Mouse (Mus musculus) kidney, adult 9 months (tissue): ENCODE results near the gene E2f6.

Experiments used
- DNase-seq: peaks from one replicate; pipeline ENCODE4 v3.0.0; 2022

The E2f6 gene

DNA sequence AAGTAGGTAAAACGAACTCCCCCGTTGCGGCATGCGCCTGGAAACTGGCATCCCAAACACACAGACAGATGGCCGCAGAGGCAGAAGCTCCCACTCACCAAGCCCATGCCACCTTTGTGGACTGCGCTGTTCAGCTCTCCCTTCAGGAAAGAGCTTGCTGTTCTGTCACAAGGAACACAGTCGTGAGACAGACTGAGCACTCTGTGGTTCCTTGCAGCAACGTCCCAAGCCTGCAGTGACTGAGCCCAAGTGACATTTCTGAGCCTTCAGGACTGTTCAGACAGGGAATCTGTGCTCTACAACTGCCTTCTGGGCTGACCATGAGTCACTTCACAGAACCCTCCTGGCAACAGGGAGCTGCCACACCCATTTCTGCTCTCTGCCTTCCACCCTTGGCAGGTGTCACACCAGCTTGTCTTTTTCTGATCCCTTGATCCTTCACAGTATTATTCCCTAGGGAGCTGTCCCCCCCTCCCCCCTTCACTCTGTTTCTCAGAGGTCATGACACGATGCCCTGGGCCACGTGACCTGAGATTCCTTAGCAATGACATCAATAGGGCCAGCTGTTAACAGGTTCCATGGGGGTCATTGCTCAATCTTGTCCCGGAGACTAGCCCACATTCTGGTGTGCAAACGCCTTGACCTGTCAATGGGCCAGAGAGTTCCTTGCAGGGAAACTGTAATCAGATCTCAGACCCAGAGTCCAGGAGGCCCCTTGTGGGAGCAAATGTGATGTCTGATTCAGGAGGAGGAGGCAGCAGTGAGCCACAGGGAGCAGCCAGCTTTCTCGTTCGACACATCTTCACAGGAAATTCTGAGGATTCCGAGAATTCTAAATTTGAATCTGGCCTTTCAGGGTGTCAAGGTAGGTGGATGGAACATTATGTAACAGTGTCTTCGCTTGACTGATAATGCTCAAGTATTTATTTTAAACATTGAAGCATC is 39.9 kb downstream of the E2f6 start:
- no peak for DNase-seq

DNA sequence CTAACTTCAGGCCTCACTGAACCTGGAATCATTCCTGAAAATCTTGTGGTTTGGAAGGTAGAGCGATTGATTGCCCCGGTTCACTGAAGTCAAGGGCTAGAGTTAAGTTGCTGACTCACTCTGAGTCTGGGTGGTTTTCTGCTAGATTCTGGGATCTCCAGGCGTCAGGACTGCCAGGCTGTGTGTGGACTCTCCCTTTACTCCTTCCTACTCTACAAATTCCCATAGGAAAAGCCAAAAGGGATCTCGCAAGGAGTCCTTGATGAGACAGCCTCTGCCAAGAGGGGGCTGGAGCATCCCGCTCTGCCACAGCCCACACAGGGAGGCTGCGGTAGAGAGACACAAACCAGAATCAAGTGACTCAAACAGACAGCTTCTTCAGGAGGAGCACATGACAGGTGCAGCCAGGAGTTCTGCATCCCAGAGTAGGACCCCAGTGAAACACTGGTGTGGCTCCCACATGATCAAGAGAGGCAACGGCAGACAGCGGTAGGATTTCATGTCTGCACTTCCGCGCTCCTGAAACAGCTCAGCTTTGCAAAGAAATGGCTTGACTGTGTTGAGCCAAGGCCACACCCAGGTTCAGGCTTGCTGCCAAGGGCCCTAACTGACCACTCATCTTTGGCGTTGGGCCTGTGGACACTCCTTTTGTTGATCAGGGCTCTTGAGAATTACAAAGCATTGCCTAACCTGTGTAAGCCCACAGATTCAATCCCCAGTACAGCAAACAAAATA is 42.8 kb downstream of the E2f6 start:
- DNase-seq = peak; percentile 72

DNA sequence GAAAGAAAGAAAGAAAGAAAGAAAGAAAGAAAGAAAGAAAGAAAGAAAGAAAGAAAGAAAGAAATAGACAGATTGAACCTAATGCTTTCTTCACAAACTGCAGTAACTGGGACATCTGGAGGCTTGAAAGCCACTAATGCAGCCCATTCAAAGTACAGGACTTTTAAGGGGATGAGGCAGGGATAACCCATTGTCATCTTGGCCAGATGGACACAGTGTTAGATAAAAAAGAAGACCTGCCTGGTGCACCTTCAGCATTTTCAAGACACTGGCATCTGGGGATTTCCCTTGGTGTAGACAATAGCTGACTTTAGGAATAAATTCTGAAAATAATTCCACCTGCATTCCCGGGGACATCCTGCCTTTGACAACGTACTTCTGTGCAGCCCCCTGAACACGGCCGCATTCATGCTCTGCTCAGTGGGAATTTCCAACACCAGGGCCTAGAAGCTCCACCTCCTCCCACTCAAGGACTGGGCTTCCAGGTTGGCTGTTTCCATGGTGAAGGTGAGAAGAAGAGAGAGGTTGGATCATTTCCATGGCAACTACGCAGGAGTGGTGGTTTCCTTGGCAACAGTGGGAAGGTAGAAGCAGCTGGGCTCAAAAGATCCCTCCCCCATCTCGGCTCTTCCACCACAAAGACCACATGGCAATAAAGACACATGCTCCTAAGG is 45.0 kb downstream of the E2f6 start:
- no peak for DNase-seq

DNA sequence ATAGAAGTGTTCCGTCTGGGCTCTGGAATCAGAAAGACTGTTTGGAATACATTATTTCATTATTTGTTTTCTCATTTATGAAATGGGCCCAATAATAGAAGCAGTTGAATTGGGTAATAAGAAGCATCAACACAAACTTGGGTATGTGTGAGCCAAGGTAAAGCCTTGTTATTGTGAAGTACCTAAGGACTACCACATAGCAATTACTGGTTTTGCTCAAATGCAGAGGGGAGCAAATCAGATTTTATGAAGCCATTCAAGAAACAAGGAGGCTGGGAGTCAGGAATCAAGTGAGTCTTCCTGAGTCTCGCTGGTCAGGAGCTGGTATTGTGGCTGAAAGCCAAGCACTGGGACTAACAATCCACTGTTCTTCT is 45.5 kb downstream of the E2f6 start:
- DNase-seq = no peak

DNA sequence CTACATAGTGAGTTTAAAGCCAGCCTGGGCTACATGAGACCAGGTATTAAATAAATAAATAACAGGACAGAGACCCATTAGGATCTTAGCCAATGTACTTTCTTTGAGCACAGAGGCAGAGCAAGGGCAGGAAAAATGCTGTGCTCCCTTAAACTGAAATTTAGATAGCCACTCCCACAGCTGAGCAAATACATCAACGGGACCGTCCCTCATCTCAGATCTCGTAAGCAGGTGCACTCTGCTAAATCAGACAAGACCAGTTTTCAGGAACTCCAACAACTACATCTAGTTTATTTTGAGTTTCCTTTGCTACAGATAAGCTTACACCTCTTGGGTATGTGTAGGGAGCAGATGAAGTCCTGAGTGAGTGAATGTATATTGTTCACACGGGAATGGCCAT is 47.3 kb downstream of the E2f6 start:
- DNase-seq = no peak

DNA sequence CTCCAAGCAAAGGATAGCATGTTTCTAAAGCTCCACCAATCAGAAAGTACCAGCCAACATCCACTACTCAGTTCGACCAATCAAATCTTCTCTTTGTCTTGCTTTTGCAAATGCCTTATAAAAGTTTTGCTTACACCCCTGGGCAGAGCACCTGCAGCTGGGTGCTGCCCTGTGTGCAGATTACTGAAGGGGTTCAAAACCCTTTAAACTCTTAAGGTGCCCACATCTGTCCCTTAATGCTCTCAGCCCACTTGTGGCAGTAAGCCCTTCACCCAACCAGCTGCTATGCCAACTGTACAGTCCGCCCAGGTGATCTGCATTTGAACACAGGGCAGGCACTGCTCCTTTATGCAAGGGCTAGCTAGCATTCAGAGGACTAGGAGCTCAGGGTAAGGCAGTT is 49.0 kb downstream of the E2f6 start:
- no peak for DNase-seq

DNA sequence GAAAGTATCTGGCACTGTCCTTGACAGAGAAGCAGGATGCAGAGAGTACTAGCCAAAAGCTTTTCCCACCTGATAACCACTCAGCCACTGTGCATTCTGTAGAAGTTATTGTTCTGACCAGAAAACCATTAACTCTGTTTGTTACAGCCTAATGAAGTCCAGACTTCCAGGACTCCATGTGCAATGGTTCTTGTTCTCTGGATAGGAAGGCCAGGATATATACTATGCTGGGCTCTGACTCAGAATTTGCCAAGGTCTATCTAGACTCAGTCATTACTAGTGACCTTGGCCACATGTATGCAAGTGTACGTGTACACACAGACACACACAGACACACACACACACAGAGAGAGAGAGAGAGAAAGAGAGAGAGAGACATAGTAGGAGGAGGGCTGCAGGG is 49.8 kb downstream of the E2f6 start:
- no peak for DNase-seq

DNA sequence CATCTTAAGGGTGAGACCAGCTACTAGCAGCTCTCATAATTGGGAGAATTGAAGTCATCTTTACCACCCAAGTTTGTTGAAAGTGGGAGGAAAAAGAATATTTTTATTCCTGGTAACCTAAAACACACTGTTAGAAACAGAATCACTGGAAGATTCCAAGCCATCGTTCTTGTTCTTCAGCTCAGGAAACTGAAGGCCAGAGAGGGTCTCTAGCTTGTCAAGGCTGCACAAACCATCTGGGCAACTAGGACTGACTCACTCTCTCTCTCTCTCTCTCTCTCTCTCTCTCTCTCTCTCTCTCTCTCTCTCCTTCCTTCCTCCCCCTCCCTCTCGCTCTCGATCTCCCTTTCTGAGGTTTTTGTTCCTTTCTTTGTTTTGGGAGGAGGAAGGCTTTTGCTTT is 50.2 kb downstream of the E2f6 start:
- DNase-seq = no peak

DNA sequence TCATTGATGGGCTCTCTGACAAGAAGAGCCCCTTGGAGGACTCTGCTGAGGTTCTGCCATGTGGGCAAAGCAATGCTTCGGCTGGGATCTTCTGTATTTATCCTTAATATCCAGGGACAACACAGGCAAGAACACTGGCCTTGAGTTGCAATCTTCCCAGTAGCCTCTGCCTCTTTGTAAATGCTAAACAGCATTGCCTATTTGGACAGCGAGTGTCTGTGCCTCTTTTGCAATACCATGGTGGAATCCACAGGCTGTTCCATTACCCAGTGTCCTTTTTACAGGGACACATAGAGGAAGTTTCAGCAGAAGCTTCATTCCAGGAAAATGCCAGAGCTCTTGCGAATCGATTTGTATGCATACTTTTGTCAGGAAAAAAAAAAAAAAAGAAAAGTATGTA is 53.7 kb downstream of the E2f6 start:
- DNase-seq = no peak

DNA sequence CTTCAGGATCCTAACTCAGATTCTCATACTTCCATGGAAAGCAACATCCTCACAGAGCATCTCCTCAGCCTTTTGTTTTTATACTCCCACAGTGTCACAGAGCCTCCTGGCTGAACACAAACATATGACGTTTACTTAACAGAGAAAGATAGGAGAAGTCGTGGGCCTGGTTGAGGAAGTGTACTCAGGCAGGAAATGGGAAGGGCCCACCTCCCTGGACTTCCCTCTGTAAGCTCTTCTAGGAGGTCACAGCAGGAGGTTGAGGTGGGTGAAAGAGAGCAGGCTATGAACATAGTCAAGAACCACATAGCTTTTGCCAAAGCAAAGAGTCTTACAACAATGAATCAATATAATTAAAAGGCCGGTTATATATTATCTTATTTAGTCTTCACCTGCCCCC is 55.1 kb downstream of the E2f6 start:
- no peak for DNase-seq

DNA sequence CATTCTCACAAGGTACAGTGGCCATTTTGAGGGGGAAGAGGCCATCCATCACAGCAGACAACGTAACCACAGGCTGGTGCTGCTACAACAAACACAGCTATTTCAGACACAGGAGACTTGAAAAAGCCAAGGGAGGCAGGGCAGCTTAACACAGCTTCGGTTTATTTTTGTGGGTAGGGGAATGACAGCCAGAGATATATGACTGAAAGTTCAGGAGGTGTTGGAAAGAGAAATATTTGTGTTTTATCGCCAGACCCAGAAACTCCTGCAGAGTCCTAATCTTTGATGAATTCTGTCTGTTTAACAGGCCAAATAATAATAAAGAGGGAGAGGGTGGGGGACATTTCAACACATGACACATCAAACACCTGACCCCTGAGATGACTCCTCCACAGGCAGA is 55.7 kb downstream of the E2f6 start:
- DNase-seq = no peak

DNA sequence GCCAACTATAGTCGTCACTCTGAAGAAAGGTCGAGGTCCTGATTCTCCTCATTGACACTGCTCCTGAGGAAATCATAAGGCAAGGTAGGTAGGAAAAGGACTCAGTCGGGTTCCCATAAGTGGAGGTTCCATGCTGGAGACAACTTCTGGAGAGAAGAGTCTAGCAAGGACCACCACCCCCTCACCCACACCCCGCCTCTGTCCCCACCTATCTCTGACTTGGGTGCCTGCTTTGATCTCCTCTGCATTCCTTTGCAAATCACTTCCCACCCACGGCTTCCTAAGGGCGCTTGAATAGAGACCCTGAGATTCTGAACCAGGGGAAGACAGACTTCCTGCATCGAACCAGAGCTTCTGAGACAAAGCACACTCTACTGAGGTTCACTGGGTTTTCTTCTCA is 56.5 kb downstream of the E2f6 start:
- no peak for DNase-seq

DNA sequence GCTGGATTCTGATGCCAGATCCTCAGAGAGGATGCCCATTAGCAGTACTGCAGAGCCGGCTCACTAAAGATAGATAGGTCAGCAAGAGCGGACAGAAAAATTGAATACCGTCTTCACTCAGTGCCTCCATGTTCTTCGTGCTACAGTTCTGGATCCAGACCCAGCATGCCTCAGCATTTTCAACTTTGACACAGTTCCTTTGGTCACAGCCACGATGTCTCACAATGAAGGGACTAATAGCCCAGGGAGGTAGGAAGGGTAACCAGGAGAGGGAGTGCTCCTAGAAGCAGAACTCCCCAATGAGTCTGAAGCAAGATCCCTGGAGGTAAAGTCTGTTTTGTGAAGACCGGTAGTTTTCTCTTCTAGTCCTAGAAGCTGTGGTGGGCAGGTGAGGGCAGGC is 57.9 kb downstream of the E2f6 start:
- DNase-seq = no peak

DNA sequence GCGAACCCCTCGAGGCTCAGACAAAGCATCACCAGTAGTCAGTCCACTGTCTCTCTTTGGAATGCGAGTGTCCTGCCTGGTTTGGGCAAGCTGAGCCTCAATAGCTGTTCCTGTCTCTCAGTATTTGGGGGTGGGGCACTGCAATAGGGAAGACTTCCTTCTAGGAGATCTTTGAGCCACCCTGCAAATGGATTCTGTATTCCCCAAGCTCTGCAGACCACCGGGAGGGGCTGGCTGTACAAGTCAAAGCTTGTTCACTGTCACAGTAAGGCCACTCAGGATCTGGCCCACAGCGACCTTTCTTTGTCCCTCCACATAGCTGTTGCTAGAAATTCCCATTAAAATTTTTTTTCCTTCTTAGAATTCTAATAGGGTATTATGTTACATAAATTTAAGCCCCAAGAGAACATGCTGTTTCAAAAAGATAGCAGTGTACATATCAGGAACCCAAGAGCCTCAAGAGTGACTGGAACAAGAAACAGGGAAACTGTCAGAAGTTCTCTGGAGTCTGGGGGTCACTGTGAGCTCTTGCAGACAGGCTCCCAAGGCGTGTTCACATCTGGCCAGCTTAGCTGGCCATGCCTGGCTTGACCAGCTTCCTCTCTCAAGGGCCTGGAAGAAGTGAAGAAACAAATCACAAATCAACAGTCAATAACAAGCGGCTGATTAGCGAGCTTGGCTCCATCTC is 58.5 kb downstream of the E2f6 start:
- DNase-seq = no peak

DNA sequence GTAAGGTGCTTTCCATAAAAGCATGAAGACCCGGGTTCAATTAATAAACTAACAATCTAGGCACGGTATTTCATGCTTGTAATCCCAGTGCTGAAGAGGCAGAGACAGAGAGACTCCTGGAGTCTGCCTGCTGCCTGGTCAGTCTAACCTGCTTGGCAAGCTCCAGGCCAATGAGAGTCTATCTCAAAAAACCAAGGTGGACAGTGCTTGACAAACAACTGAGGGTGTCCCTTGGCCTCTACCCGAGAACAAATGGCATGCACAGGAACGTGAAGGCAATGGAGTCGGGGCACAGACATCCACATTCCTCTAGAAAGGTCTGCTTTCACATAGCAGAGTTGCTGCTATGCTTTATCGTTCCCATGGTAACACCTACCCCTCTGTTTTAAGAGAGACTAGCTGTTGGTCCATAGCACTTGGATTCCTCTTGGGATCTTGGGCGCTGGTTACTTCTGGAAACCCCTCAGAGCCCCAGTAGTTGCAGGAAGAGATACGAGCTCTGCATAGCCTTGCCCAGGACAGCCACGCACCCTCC is 59.2 kb downstream of the E2f6 start:
- no peak for DNase-seq

DNA sequence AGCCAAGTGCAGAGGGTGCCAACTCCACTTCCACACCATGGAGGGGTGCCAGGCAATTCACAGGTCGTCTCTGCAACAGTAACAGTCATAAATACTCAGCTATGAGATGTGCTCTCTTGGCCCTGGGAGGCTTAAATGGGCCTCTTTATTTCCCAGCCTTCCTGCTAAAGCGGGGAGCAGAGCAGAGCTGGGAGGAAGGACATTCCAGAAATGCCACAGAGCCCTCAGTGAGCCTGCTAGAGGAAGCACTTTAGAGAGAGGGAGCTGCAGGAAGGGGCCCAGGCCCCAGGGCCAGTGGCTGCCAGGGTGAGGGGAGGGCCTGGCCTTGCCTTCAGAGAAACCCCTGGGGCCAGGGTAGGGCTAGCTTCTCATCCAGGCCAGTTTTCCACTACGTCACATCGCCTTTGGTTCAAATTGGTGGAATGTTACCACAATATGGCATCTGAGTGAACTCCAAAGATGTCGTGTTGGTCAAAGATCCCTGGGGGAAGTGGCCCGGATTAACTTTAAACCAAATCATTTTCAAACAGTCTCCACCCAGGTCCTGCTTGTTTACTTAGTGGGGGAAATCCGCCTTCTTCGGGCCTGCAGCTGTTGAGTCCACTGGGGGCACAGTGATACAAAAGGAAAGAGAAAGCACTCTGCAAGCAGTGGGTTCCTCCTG is 59.8 kb downstream of the E2f6 start:
- peak; percentile 71 for DNase-seq

DNA sequence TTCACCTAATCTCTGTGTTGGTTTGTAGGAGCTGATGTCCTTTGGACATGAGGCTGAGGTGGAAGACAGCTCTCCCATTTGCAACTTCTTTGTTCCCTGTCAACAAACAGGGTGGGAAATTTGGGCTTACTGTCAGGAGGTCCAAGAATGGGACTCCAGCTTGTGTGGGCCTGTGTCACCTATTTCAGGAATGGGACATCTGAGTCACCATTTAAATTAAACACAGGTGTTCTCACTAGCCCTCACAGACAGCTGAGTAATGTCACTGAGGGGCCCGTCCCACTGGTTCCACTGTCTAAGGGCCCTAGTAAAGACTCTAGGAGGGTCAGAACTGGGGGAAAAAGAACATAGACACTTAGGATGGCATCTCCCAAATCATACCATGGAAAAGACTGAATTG is 61.2 kb downstream of the E2f6 start:
- DNase-seq = no peak

DNA sequence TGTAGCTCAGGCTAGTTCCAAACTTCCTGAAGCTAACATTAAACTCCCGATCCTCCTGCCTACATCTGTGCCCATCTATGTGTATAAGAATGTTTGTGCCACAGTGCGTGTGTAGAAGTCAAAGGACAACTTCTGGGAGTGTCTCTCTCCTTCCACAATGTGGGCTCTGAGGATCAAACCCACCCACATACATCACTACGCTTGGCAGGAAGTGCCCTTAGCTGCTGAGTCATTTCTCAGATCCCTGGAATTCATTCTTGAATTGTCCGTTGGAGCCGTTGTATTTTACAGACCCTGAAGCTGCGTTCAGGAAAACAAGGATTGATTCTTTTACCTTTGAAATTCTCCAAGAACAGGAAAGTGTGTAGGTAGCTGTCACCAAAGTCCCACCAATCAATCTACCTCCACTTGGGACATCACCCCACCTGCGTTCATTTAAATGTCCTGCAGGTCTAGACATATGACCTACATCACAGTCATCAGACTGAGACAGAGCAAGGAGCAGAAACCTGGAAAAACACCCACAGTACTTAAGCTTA is 62.2 kb downstream of the E2f6 start:
- no peak for DNase-seq

DNA sequence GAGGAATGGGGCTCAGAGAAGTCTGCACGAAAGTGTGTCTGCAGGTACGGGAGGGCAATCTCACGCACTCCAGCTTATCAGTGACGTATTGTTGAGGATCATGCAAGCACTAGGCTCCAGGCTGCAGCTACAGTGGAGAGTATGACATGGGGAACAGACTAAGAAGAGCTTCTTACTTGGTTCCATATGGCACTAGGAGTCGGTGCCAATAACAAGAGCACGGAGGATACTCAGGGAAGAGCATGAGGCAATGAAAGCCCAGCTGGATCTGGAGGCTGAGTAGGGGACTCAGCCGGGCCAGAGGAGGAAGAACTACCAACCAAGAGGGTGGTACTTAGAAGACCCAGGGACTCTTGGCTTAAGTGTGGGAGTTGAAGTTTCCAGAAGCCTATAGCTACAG is 62.8 kb downstream of the E2f6 start:
- DNase-seq = no peak

DNA sequence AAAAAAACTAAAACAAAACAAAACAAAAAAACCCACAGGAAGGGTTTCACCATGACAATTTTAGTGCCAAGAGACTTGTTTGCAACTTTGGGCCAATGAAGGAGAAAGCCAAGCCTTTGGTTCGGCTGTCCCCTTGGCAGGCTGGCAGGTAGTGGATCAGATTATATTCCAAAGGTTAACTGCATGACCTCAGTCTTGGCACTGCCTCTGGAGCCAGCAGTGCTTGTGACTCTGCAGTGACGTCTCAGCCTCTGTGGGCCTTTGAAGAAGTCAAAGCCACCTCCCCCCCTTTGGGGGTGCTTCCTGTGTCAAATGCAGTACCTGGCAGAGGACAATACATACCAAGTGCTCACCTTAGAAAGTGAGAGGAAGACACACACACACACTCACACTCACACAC is 63.3 kb downstream of the E2f6 start:
- peak; percentile 95 for DNase-seq

DNA sequence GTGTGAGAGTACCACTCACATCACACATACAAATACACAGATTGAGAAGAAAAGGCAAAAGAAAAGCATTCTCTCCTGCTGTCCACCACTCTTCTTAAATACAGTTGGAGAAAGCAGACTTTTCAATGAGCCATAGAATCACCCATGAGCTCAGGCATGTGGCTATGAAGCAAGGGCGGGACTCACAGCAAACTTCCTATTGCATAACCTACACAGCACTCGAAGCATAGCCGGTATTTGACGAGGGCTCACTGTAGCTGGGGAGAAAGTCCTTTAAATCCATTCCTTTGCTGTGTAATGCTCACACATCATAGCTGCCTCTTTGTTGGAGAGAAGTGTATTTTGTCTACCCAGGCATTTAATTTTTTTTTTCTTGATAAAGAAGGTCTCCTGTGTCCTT is 64.5 kb downstream of the E2f6 start:
- no peak for DNase-seq

DNA sequence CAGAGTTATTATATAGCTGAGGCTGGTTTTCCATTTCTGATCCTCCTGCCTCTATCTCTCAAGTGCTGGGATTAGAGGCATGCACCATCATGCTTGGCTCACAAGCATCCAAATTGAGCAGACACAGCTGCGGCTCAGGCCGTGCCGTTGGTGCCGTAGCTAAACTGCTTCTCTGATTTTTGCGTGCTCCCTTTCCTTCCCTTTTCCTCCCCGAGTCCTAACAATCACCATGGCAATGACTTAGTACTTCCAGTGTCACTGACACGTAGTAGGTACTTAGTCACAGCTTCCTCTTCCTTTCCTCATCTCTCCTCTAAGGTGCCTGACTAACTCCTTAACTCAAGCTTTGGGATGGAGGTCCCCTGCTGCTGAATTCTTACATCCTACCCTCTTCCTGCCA is 64.9 kb downstream of the E2f6 start:
- no peak for DNase-seq
